26 mouse cellular contexts compared by ENCODE assay signal in the genomic region with DNA sequence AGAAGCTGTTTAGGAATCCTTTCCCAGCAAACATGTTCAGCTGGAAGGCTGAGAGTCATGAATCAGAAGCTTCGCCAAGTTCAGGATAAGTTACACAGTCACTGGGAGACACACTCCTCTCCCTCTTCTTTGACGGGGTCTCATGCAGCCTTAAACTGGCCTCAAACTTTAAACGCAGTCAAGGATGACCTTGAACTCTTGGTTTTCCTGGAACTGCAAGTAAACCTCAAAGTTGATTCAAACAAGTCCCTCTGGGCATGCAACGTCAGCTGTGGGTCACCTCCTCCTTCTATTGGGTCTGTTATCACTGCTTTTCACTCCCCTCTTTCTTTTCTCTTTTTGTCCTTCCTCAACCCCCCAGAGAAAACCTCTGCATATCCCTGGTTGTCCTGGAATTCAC. TPM values are rescaled to one million over a fixed set of nuclear protein-coding genes. Genes with fewer than 3 reads are reported as not detected.
DNase-seq lines count a peak whose midpoint lies in the region; ATAC-seq and TF ChIP-seq lines count a peak whose summit lies in the region.
"Had no signal": no experiment of that assay in that cellular context is flagged by ENCODE, and none has a peak within 500 bp of the region (broad histone marks: within the 10 kb centered on the region; RNA-seq: fewer than 3 reads in every experiment).

No protein-coding gene starts in this region.

- H3K27ac ChIP-seq in kidney, embryonic 15.5 days = 0 out of 2 replicates have a peak overlapping the region, but pooled peaks have one; percentile 14
- H3K27ac ChIP-seq in liver, embryonic 15.5 days (replicated peaks) = peak overlapping the region; percentile 38; the same call in 1 of the 2 replicates
- no peak overlapping the region for H3K27ac ChIP-seq in liver, postnatal 0 days (ENCODE audit: low read depth)
- H3K27ac ChIP-seq: forebrain, embryonic 10.5 days; forebrain, embryonic 13.5 days; heart, embryonic 15.5 days; hindbrain, embryonic 10.5 days; hindbrain, embryonic 14.5 days had no signal

- H3K27me3 ChIP-seq in kidney, embryonic 15.5 days = no peaks in the 10 kb centered on the region
- H3K27me3 ChIP-seq in liver, embryonic 15.5 days = no peaks in the 10 kb centered on the region
- no peaks in the 10 kb centered on the region for H3K27me3 ChIP-seq in liver, postnatal 0 days (ENCODE audit: insufficient read depth, low read length)
- H3K27me3 ChIP-seq: forebrain, embryonic 13.5 days; heart, embryonic 15.5 days had no signal

- no peak for TF ChIP-seq CTCF in liver, postnatal 0 days (IDR thresholded peaks at IDR 0.05; ENCODE audit: low read depth)

- H3K9ac ChIP-seq in kidney, embryonic 15.5 days = no peak overlapping the region
- H3K9ac ChIP-seq in liver, embryonic 15.5 days = no peak overlapping the region
- no peak overlapping the region for H3K9ac ChIP-seq in liver, postnatal 0 days (replicated peaks)
- H3K9ac ChIP-seq: forebrain, embryonic 13.5 days; heart, embryonic 15.5 days; hindbrain, embryonic 14.5 days had no signal

- peaks cover 28% of the 10 kb centered on the region for H3K36me3 ChIP-seq in kidney, embryonic 15.5 days
- peaks cover 27% of the 10 kb centered on the region for H3K36me3 ChIP-seq in liver, embryonic 15.5 days (replicated peaks)
- peaks cover 8% of the 10 kb centered on the region for H3K36me3 ChIP-seq in liver, postnatal 0 days (replicated peaks; ENCODE audit: insufficient read depth, low read length)

- 74% methylated on average over 4 of the region's 4 CpGs for WGBS in kidney, embryonic 15.5 days
- 57% methylated on average over 4 of the region's 4 CpGs for WGBS in liver, embryonic 15.5 days (ENCODE audit: insufficient replicate concordance)
- 55% methylated on average over 4 of the region's 4 CpGs for WGBS in liver, postnatal 0 days (ENCODE audit: insufficient replicate concordance)

- no peak for ATAC-seq in kidney, embryonic 15.5 days (replicated peaks; ENCODE audit: low FRiP score)
- ATAC-seq in liver, embryonic 15.5 days (ENCODE audit: insufficient read depth) = no peak
- no peak for ATAC-seq in liver, postnatal 0 days
- ATAC-seq: CD4-positive, CD25-positive, alpha-beta regulatory T cell, adult 4 months; forebrain, embryonic 13.5 days; forebrain, embryonic 16.5 days; hindbrain, postnatal 0 days; inflammation-experienced regulatory T-cells, adult 6 months; intestine, embryonic 16.5 days had no signal

- DNase-seq in cerebellum, adult 9-10 months = peak; percentile 53
- DNase-seq in cerebellum, postnatal 10 days = no peak
- DNase-seq in kidney, adult 11 months = no peak
- DNase-seq in liver, postnatal 0 days = no peak
- no peak for DNase-seq in right cerebral cortex, adult 2 months (ENCODE audit: low spot score in 2 of 2)
- DNase-seq: adrenal gland, postnatal 10 days; adrenal gland, postnatal 36 days; cerebellum, adult 8-10 months; cerebellum, postnatal 36 days; gastrocnemius, postnatal 10 days; gastrocnemius, postnatal 36 days; heart, postnatal 10 days; heart, postnatal 36 days had no signal

- no peak overlapping the region for H3K4me2 ChIP-seq in kidney, embryonic 15.5 days
- no peak overlapping the region for H3K4me2 ChIP-seq in liver, embryonic 15.5 days
- H3K4me2 ChIP-seq in liver, postnatal 0 days (ENCODE audit: low read depth, low read length) = no peak overlapping the region
- H3K4me2 ChIP-seq: forebrain, embryonic 13.5 days; heart, embryonic 11.5 days; heart, embryonic 15.5 days; hindbrain, embryonic 14.5 days had no signal

- no peak overlapping the region for H3K4me3 ChIP-seq in kidney, embryonic 15.5 days (replicated peaks)
- no peak overlapping the region for H3K4me3 ChIP-seq in liver, embryonic 15.5 days (replicated peaks)
- H3K4me3 ChIP-seq in liver, postnatal 0 days (ENCODE audit: low read depth, low read length) = no peak overlapping the region
- H3K4me3 ChIP-seq: forebrain, embryonic 10.5 days; forebrain, embryonic 13.5 days; heart, embryonic 15.5 days; hindbrain, embryonic 10.5 days had no signal

- peaks cover 28% of the 10 kb centered on the region for H3K4me1 ChIP-seq in kidney, embryonic 15.5 days
- H3K4me1 ChIP-seq in liver, embryonic 15.5 days (replicated peaks) = peaks cover 52% of the 10 kb centered on the region
- H3K4me1 ChIP-seq in liver, postnatal 0 days (ENCODE audit: insufficient read depth) = peaks cover 19% of the 10 kb centered on the region

- no peaks in the 10 kb centered on the region for H3K9me3 ChIP-seq in kidney, embryonic 15.5 days (replicated peaks)
- H3K9me3 ChIP-seq in liver, embryonic 15.5 days (replicated peaks) = no peaks in the 10 kb centered on the region
- no peaks in the 10 kb centered on the region for H3K9me3 ChIP-seq in liver, postnatal 0 days (ENCODE audit: low read length)
- H3K9me3 ChIP-seq: forebrain, embryonic 10.5 days; forebrain, embryonic 13.5 days; heart, embryonic 15.5 days; hindbrain, embryonic 10.5 days had no signal

- TF ChIP-seq EP300 in liver, postnatal 0 days (IDR thresholded peaks at IDR 0.05; ENCODE audit: low read depth) = no peak

RNA-seq across cellular contexts. Expression of gene Bcl7b, which starts 1.2 kb away (rescaled TPM):
- polyA plus RNA-seq in kidney, embryonic 15.5 days (2015; fragmentation: Nextera tagmentation; extraction: Ambion mirVana) = 52.9 and 53.2 TPM in 2 replicates
- polyA plus RNA-seq in liver, embryonic 15.5 days (2015; fragmentation: Nextera tagmentation; extraction: Ambion mirVana) = 26.2 and 27.7 TPM in 2 replicates
- polyA plus RNA-seq in liver, postnatal 0 days (2015; fragmentation: Nextera tagmentation; extraction: Ambion mirVana) = 30.1 and 32.6 TPM in 2 replicates

RNA-seq across cellular contexts. Expression of gene Tbl2, which starts 17.5 kb away (rescaled TPM):
- polyA plus RNA-seq in kidney, embryonic 15.5 days (2015; fragmentation: Nextera tagmentation; extraction: Ambion mirVana) = 25.5 and 26.8 TPM in 2 replicates
- polyA plus RNA-seq in liver, embryonic 15.5 days (2015; fragmentation: Nextera tagmentation; extraction: Ambion mirVana) = 11.7 and 12.2 TPM in 2 replicates
- 10.4 and 12.3 TPM in 2 replicates for polyA plus RNA-seq in liver, postnatal 0 days (2015; fragmentation: Nextera tagmentation; extraction: Ambion mirVana)

RNA-seq across cellular contexts. Expression of gene Baz1b, which starts 20.2 kb away (rescaled TPM):
- polyA plus RNA-seq in kidney, embryonic 15.5 days (2015; fragmentation: Nextera tagmentation; extraction: Ambion mirVana) = 40.4 and 42.3 TPM in 2 replicates
- 18.2 and 20.1 TPM in 2 replicates for polyA plus RNA-seq in liver, embryonic 15.5 days (2015; fragmentation: Nextera tagmentation; extraction: Ambion mirVana)
- polyA plus RNA-seq in liver, postnatal 0 days (2015; fragmentation: Nextera tagmentation; extraction: Ambion mirVana) = 10.5 and 11.7 TPM in 2 replicates
